Mouse (Mus musculus) heart, postnatal 25 days (tissue): ENCODE measurements around the gene Enox2. TPM values are rescaled to one million over a fixed set of nuclear protein-coding genes. Genes with fewer than 3 reads are reported as not detected.
"Not testable (repeated sequence)": the region's sequence is repeated elsewhere in the genome, so short reads cannot be mapped to it uniquely, and the experiment has no call there.

ENCODE experiments used
- DNase-seq: peaks from one replicate; pipeline ENCODE4 v3.0.0; 2022; ENCODE audit warnings: low spot score
- intact Hi-C: fragments of 180-260 bp; cut with DNase I; formaldehyde crosslinking; loops from one replicate; pipeline ENCODE4 v1.15.1; 2025
- total RNA-seq, 2 experiments: library from RNA; stranded (reverse); gene quantifications; 2 replicates each; pipeline ENCODE4 v1.2.3; 2021

The Enox2 gene
- total RNA-seq: 10 to 100 TPM in 1 of 2 experiments, 1 to 10 TPM in 1; 8.9 to 11.2 TPM

- DNase-seq: peak; percentile 79
- intact Hi-C loops: loop anchor here (10.0 kb wide), 1 partner anchor 593 kb away; the partner anchor contains the start of gene Rbmx2
These were observed at the start of gene Enox2 for GRCm38 (mm10) chrX:49287700-49288563. Gene Enox2 (minus strand): TSS chrX:49288259.

- DNase-seq: no peak
These were observed 21.4 kb upstream of the Enox2 start for GRCm38 (mm10) chrX:49309496-49309895.

GRCm38 (mm10) chrX:49306659-49307058 is 18.6 kb upstream of the Enox2 start:
- intact Hi-C loops: loop anchor here (1.0 to 10.0 kb wide), 3 partner anchors 407 to 1241 kb away; no protein-coding TSS in a partner anchor
- no peak for DNase-seq

More at GRCm38 (mm10) chrX:49309496-49309895, 21.4 kb upstream of the Enox2 start:
- intact Hi-C loops: loop anchor here (5.0 to 10.0 kb wide), 2 partner anchors 625 to 1238 kb away; no protein-coding TSS in a partner anchor

GRCm38 (mm10) chrX:49279918-49280586 is 8.0 kb downstream of the Enox2 start:
- intact Hi-C loops: loop anchor here (10.0 kb wide), 1 partner anchor 585 kb away; the partner anchor contains the start of gene Rbmx2
- DNase-seq: no peak

- DNase-seq: no peak
- intact Hi-C loops: no loop called here
These were observed 14.5 kb downstream of the Enox2 start for GRCm38 (mm10) chrX:49273487-49274042.

- DNase-seq: no peak
- intact Hi-C loops: no loop called here
These were observed 37.2 kb downstream of the Enox2 start for GRCm38 (mm10) chrX:49250816-49251215.

- intact Hi-C loops: no loop called here
- DNase-seq: no peak
These were observed 62.1 kb downstream of the Enox2 start for GRCm38 (mm10) chrX:49225792-49226426.

GRCm38 (mm10) chrX:49216422-49216821 is 71.6 kb downstream of the Enox2 start:
- intact Hi-C loops: no loop called here
- DNase-seq: no peak

- intact Hi-C loops: no loop called here
- DNase-seq: no peak
These were observed 91.7 kb downstream of the Enox2 start for GRCm38 (mm10) chrX:49196386-49196785.

GRCm38 (mm10) chrX:49181136-49181535 is 106.9 kb downstream of the Enox2 start:
- no peak for DNase-seq
- intact Hi-C loops: no loop called here

GRCm38 (mm10) chrX:49178670-49179069 is 109.4 kb downstream of the Enox2 start:
- intact Hi-C loops: no loop called here
- no peak for DNase-seq

GRCm38 (mm10) chrX:49154280-49154679 is 133.8 kb downstream of the Enox2 start:
- no peak for DNase-seq
- intact Hi-C loops: no loop called here

- DNase-seq: no peak
- intact Hi-C loops: no loop called here
These were observed 163.2 kb downstream of the Enox2 start for GRCm38 (mm10) chrX:49124774-49125429.

- intact Hi-C loops: no loop called here
- DNase-seq: no peak
These were observed 171.6 kb downstream of the Enox2 start for GRCm38 (mm10) chrX:49116465-49116864.

- no peak for DNase-seq
- intact Hi-C loops: no loop called here
These were observed 175.6 kb downstream of the Enox2 start for GRCm38 (mm10) chrX:49112412-49112811.

GRCm38 (mm10) chrX:49100542-49100941 is 187.5 kb downstream of the Enox2 start:
- intact Hi-C loops, DNase-seq: not testable (repeated sequence)

- DNase-seq: no peak
- intact Hi-C loops: no loop called here
These were observed 191.8 kb downstream of the Enox2 start for GRCm38 (mm10) chrX:49096249-49096648.

GRCm38 (mm10) chrX:49075055-49075454 is 213.0 kb downstream of the Enox2 start:
- intact Hi-C loops: no loop called here
- no peak for DNase-seq

GRCm38 (mm10) chrX:49073563-49073962 is 214.5 kb downstream of the Enox2 start:
- intact Hi-C loops: no loop called here
- DNase-seq: no peak
